Mouse (Mus musculus): Measurements from ENCODE around the gene Msmo1.

The Msmo1 gene

DNA sequence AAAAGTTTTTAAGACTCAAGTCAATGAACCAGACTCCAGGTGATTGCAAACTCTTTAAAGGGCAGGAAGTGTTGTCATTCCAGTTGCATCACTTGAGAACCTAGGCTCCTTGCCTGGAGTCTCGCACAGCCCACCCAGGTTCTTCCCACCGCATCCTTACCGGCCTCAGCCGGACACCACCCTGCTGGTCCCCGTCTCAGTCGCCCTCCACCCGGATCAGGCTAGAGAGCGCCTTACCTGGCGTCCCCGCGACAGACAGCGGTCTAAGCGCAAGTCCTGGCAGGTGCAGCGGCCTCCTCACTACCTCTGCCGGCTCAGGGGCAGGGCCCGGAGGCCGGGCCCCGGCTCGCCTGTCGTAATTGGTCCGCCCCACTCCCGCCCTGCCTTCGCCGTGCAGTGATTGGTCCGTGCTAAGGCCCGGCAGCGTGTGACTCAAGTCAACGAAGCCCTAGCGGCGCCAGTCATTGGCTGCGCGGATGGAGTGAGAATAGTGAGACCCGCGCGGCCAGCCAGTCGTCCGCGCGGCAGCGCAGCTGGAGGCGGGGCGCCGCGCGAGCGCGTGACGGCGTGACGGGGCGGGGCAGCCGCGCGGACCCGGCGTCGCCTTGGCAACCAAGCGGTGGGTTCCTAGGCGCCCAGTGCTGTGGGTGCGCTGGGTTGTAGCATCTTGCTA, at the start of gene Msmo1:
TSS of gene Msmo1 (minus strand) at position 522 of the 673 bp plus-strand sequence.
- in situ Hi-C loops (cut with MboI; ENCODE audit: low pct_unique_long_range_greater_than_20kb in 1 of 2, low sequenced_read_pairs in 2 of 2, unreplicated experiment in 1 of 2): no loop called here

DNA sequence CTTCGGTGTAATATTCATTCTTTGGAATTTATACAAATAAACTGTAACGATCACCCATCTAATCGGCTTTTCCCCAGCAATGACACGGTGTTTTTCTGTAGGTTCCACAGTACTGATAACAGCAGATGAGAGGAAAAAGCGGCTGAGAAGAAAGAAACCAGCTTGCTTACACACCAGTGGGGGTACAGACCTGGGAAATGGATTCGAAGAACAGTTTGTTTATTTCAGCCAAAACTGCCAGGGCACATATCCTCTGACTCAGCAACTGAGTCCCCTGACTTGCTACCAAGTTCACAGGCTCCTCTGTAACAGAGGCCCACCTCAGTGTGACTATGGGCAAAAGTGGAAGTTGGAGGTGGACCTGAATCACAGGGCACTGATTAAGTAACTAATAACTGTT, 48.4 kb upstream of the Msmo1 start:
- in situ Hi-C loops (cut with MboI; ENCODE audit: low pct_unique_long_range_greater_than_20kb in 1 of 2, low sequenced_read_pairs in 2 of 2, unreplicated experiment in 1 of 2): no loop called here

DNA sequence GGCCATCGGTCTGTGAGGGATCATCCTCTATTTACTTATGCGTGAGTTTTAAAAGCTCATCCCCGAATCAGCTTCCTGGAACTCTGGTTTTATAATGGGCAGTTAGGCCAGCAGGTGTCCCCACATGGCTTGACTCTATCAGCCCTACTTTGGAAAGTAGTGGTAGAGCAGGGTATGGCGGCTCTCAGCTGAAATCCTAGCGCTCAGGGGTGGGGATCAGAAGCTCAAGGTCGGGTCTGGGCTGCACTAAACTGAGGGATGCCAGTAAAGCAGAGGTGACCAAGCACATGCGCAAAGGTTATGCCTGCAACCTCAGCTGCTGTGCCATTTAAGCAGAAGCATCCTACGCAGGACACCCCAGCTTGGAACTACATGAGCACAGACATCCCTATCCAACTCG, 44.3 kb upstream of the Msmo1 start:
- in situ Hi-C loops (cut with MboI; ENCODE audit: low pct_unique_long_range_greater_than_20kb in 1 of 2, low sequenced_read_pairs in 2 of 2, unreplicated experiment in 1 of 2): no loop called here

DNA sequence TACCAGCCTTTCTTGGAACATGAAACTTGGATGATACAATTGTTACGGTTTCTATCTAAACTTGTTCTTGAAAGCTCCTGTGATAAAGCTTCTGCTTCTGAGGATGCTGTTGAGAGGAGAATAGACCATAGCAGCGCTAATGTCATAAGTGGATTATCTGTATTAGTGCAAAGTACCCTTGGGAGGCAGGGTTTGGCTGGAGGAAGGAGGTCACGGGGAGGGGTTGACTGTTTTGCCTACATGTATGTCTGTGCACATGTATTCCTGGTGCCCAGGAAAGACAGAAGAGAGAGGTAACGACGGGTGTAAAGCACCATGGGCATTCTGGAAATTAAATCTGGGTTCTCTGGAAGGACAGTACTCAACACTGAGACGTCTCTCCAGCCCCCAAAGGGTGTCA, 40.5 kb upstream of the Msmo1 start:
- in situ Hi-C loops (cut with MboI; ENCODE audit: low pct_unique_long_range_greater_than_20kb in 1 of 2, low sequenced_read_pairs in 2 of 2, unreplicated experiment in 1 of 2): no loop called here

DNA sequence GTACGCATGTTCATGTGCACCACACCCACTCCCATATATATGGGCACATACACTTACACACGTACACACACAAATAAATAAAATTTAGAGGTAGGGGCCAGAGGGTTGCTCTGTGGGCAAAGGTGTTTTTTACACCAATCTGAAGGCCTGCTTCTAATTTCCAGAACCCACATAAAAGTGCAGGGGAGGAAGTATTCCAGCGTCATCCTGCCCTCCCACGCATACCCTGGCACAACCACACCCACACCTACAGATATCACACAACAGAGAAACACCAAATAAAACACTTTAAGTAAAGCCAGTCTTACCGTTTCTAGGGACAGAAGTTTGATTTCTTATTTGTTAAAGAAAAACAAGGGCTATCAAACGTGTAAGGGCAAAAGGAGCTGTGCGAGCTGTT, 37.2 kb upstream of the Msmo1 start:
- in situ Hi-C loops (cut with MboI; ENCODE audit: low pct_unique_long_range_greater_than_20kb in 1 of 2, low sequenced_read_pairs in 2 of 2, unreplicated experiment in 1 of 2): no loop called here

DNA sequence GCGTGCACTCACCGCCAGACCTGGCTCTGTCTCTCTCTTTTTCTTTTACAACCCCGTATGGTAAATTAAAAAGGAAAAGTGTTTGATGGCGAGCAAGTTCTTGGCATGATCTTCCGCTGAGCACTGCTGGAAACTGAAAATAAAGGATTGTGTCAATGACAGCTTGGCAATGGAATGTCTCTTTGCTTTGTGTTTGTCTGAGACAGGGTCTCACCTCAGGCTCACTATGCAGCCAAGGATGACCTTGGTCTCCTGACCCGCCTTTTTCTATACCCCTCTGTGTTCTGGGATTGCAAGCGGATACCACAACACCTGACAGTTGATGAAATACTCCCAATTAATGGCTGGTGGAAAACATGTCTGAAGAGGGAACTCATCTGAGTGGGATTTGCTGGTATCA, 36.0 kb upstream of the Msmo1 start:
- in situ Hi-C loops (cut with MboI; ENCODE audit: low pct_unique_long_range_greater_than_20kb in 1 of 2, low sequenced_read_pairs in 2 of 2, unreplicated experiment in 1 of 2): no loop called here

DNA sequence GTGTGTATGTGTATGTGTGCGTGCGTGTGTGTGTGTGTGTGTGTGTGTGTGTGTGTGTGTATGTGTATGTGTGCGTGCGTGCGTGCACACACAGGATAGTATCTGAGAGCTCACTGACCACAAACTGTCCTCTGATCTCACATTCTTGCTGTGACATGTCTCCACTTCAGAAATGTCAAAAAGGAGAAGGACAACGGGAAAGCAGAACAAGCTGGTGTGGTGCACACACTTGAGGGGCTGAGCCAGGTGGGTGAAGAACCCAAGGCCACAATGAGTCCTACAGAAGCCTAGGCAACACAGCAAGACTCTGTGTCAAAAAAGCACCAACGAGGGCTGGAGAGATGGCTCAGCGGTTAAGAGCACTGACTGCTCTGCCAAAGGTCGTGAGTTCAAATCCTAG, 35.1 kb upstream of the Msmo1 start:
- in situ Hi-C loops (cut with MboI; ENCODE audit: low pct_unique_long_range_greater_than_20kb in 1 of 2, low sequenced_read_pairs in 2 of 2, unreplicated experiment in 1 of 2): no loop called here

DNA sequence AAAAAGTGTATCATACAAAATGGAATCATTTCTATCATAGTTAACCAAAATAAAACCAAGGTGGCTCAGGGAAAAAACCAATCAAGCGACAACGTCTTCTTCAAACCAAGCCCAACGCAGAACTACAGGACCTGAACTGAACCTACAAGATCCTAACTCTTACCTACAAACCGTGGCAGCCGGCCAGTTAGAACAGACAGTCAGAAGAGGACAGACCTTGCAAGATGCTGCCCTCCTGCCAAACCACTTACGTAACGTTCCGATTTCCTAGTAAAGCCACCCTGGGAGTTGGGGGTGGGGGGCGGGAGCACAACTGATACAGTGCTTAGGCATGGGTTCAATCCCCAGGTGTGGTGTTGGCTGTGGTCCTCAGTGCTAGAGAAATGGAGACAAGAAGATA, 33.5 kb upstream of the Msmo1 start:
- in situ Hi-C loops (cut with MboI; ENCODE audit: low pct_unique_long_range_greater_than_20kb in 1 of 2, low sequenced_read_pairs in 2 of 2, unreplicated experiment in 1 of 2): no loop called here

DNA sequence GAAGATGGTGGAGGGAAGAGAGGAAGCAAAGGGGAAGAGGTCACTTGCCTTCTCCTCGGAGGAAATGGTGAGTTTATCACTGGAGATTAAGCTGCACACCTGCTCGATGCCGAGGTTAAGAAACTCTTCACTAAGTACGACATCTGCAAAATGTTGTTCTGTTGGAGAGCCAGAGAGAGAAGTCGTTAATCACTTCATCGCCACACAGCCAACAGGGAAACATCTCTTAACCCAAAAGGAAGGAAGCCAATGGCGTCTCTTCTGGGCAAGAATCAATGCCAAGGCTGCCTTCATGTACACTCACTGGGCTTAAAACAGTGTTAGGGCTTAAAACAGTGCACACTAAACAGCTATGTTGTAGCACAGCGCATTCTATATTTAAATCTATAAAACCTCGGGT, 30.5 kb upstream of the Msmo1 start:
- in situ Hi-C loops (cut with MboI; ENCODE audit: low pct_unique_long_range_greater_than_20kb in 1 of 2, low sequenced_read_pairs in 2 of 2, unreplicated experiment in 1 of 2): no loop called here

DNA sequence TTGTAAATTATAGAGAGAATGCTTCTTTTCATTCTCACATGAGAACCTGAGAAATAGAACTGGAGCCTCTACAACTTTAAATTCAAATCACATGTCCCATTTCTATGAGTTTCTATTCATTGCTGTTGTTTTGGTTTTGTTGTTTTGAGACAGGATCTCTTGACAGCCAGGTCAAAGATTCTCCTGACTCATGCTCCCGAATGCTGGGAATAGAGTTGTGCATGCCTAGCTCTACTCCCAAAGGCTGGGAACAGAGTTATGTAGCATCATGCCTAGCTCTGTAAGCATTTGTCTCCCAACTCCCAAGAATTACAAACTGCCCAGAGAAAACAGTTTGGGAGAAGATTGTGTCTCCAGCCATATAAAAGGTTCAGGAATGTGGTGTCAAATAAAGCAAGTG, 29.2 kb upstream of the Msmo1 start:
- in situ Hi-C loops (cut with MboI; ENCODE audit: low pct_unique_long_range_greater_than_20kb in 1 of 2, low sequenced_read_pairs in 2 of 2, unreplicated experiment in 1 of 2): no loop called here

DNA sequence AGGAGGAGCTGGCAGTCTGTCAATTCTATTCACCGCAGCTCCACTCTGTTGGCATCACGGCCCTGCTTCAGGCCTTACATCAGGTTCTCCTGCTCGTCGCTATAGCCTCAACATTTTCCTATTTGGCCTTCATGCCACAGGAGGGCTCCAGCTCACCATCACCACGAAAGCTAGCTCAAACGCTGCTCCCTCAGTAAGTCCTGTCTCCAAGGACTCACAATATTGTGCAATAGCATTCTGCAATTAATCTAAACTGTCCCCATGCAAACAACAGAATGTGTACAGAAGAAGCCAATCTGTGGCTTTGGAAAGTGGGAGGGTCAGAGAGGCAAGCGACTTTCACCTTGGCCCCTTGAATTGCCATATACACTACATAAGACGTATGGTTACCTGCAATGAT, 27.8 kb upstream of the Msmo1 start:
- in situ Hi-C loops (cut with MboI; ENCODE audit: low pct_unique_long_range_greater_than_20kb in 1 of 2, low sequenced_read_pairs in 2 of 2, unreplicated experiment in 1 of 2): no loop called here

DNA sequence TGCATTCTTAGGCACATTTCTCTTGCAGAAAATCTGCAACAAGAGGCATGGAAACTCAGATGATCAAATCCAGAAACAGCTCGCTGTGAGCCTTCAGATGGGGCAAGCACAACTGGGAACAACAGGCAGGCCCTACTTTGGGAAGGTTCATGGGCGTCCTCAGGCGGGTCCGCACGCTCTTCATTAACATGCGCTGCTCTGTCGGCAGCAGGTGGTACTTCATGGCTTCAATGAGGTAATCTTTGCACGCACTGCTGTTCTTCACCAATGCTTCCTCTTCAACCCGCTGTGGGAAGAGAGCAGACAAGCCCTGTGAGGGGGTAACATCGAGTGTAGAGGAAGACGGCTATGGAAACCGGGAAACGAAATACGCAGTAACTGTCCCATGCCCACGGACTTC, 24.4 kb upstream of the Msmo1 start:
- in situ Hi-C loops (cut with MboI; ENCODE audit: low pct_unique_long_range_greater_than_20kb in 1 of 2, low sequenced_read_pairs in 2 of 2, unreplicated experiment in 1 of 2): no loop called here

DNA sequence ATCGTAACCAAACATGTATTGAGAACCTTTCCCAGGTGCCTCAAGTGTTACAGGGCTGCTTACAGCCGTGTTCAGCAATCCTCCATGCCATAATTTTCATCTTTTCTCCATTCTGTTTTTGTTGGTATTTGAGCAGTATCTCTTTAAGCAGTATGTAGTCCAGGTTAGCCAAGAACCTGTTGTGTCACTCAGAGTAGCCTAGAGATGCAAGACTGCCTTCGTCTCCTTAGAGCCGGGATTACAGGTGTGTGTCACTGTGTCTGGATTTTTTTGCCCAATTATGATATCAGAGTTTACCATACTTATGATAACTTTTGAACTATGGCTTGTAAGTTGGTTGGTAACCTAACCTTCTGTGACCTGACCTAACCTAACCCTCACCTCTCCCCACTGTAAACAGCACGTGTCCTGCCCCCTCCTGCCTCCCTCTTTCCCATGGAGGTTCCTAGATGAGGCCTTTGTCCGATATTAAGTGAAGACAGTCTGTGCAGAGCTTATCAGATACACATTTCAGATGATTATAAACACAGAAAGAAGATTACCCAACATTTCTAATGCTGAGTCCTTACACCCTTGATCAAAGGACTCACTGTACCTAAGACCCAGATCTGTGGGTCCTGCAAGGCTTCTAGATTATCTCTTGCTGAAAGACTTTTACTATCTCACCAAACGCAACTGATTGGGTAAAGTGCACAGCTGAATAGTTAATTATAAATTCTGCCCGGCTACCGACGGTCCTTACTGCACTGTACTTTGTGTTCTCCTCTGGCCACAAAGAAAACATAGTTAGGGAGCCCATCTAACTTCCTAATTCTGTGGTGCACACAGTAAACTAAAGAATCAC, 12.8 kb upstream of the Msmo1 start:
- in situ Hi-C loops (cut with MboI; ENCODE audit: low pct_unique_long_range_greater_than_20kb in 1 of 2, low sequenced_read_pairs in 2 of 2, unreplicated experiment in 1 of 2): no loop called here

DNA sequence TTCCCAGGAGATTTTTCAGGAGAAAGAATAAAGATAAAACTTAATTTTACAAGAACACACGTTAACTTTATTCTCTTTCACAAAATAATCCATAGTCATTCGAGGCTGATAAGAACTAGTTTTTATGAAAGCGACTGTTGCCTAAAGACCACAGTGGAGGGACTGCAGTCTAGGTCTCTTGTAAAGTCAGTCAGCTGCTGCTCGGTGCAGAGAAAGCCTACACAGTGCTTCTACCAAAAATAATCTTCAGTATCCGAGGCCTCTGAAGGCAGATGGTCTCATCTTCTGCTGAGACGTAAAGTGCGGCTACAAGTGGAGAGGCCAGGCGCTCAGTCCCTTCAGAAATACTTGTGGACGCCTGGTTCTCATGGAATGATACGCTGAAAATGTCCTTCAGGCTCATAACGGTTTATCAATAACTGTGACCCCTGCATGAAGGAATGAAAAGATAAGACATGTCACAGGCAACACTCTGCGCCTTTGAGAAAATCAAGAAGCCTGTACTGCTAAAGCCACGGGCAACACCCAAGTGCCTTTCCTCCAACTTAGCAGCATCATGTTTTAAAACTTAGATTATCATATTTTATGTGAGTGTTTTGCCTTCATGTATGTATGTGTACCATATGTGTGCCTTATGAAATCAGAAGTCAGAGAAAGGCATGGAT, 7.1 kb upstream of the Msmo1 start:
- in situ Hi-C loops (cut with MboI; ENCODE audit: low pct_unique_long_range_greater_than_20kb in 1 of 2, low sequenced_read_pairs in 2 of 2, unreplicated experiment in 1 of 2): no loop called here

DNA sequence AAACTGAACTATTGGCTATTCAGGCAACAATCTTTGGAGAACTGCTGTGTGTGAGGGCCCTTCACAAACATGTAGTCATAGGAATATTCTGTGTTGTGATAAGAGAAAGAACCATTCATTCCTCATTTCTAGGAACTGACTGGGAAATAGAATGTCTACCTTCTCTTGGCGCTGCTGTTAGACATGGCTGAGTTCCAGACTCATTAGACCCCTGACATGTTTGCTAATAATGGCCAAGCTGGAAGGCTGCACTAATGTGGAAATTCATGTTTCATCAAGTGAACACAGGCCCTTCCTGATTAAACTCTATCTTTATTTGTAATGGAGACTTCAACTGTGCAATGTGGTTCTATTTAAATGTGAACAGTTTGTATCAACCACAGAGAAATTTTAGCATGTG, 5.3 kb upstream of the Msmo1 start:
- in situ Hi-C loops (cut with MboI; ENCODE audit: low pct_unique_long_range_greater_than_20kb in 1 of 2, low sequenced_read_pairs in 2 of 2, unreplicated experiment in 1 of 2): no loop called here

DNA sequence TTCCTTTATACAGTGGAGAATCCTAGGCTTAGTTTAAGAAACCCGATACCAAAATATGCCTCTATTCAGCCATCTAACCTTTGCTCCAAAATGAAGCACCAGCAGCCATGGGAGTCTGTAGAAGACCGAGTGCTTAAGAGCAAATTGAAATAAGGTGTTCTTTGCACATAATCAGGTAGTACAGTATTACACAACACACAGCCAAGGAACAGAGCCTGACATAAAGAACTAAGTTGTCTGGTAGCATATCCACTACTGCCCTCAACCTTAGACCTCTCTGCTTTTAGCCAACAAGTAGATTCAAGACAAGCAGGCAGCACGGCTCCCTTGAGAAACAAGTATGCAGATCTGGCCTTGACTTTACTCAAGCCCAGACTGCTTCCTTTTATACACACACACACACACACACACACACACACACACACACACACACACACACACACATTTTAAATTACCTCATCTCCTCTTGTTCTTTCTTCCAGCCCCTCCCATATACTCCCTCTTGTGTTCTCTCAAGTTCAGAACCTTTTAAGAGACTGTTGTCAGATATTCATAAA, 3.3 kb upstream of the Msmo1 start:
- in situ Hi-C loops (cut with MboI; ENCODE audit: low pct_unique_long_range_greater_than_20kb in 1 of 2, low sequenced_read_pairs in 2 of 2, unreplicated experiment in 1 of 2): no loop called here

DNA sequence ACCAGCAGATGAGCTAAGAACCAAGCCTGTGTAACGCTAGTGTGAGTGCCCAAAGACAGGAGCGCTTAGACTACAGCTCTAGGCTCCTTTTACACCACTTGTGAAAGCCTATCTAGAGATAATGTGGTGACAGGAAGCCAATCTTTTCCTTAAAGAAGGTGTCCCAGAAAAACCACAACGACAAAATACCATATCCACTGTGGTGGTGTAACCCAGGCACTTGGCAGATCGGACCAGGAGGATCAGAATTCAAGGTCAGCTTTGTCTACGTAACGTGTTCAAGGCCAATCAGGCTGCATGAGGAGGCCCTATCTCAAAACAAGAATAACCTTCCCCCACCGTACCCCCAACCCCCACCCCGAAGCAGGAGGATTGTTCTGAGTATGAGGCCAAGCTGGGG, 1.6 kb upstream of the Msmo1 start:
- in situ Hi-C loops (cut with MboI; ENCODE audit: low pct_unique_long_range_greater_than_20kb in 1 of 2, low sequenced_read_pairs in 2 of 2, unreplicated experiment in 1 of 2): no loop called here

DNA sequence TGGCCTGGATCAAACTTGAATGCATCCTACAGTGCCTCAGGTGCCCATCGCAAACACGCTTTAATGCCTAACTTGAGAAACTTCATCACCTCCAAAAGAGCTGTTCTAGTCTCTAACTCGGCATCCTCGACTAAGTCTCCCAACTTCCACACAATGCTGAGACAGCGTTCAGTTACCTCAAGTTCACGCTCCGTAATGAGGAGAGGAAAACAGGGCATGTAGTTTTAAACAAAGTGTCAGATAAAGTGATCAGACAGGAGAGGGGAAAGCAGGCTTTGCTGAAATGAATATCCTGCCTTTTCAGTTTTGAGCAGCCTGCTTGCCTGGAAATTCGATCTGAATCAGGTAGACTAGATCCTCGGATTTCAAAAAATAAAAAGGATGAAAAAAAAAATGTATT, 996 bp downstream of the Msmo1 start:
- in situ Hi-C loops (cut with MboI; ENCODE audit: low pct_unique_long_range_greater_than_20kb in 1 of 2, low sequenced_read_pairs in 2 of 2, unreplicated experiment in 1 of 2): no loop called here

DNA sequence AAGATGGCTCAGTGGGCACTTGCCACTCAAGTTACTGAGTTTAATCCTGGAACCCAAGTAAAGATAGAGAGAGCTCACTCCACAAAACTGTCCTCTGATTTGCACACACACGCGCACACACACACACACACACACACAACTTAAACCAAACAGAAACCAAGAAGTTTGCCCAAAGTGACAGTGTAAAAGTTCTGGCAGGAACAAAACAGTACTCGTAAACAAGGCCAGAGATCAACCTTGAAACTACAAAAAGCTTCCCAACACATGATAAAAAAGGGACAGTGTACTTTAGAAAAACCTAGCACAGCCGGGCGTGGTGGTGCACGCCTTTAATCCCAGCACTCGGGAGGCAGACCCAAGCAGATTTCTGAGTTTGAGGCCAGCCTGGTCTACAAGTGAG, 5.4 kb downstream of the Msmo1 start:
- in situ Hi-C loops (cut with MboI; ENCODE audit: low pct_unique_long_range_greater_than_20kb in 1 of 2, low sequenced_read_pairs in 2 of 2, unreplicated experiment in 1 of 2): no loop called here

Measured in mouse embryonic stem cell (cell line).